ENCODE assay signal across 13 mouse cellular contexts in the genomic region with DNA sequence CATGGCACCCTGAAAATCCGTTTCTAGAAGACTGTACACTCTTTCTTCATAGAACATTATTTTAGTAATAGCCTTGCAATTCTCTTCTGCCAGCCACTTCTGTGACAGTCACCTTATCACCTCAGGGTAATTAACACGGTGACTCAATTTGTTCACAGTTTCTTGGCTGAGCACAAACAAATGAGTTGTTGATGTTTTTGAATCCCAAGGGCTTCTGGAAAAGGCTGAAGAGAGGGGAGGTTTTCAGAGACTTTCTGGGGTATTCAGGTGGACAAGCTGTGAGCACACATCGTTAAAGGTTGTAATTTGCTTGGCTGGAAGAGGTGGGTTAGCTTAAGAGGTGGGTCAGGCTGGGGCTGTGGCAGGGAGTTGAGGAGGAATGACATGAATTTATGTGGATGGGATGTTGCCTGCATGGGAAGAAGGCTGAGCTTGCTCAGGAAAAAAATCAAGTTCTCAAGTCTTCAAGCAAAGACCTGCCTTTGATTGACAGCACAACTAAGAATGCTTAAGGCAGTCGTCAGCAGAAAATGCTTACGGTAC.
"Had no signal": no experiment of that assay in that cellular context is flagged by ENCODE, and none has a peak within 500 bp of the region (broad histone marks: within the 10 kb centered on the region; RNA-seq: fewer than 3 reads in every experiment).

No protein-coding gene starts in this region.

- H3K36me3 ChIP-seq: limb, embryonic 15.5 days; liver, embryonic 12.5 days; midbrain, embryonic 12.5 days had no signal

- H3K4me1 ChIP-seq: limb, embryonic 15.5 days; liver, embryonic 12.5 days had no signal

- H3K27ac ChIP-seq: kidney, postnatal 0 days; limb, embryonic 15.5 days; liver, embryonic 12.5 days; midbrain, embryonic 12.5 days had no signal

- H3K9me3 ChIP-seq: limb, embryonic 15.5 days; liver, embryonic 12.5 days; midbrain, embryonic 12.5 days had no signal

- DNase-seq: kidney, adult 8-10 months; kidney, postnatal 36 days; layer of hippocampus, adult 9-11 months; layer of hippocampus, postnatal 36 days; lung, postnatal 14 days; right cerebral cortex, postnatal 14 days; thymus, postnatal 14 days had no signal

- H3K9ac ChIP-seq: limb, embryonic 15.5 days; liver, embryonic 12.5 days; lung, embryonic 14.5 days; midbrain, embryonic 12.5 days had no signal

- ATAC-seq: liver, embryonic 12.5 days; midbrain, embryonic 16.5 days had no signal

- H3K4me2 ChIP-seq: limb, embryonic 15.5 days; liver, embryonic 12.5 days; lung, embryonic 14.5 days; midbrain, embryonic 12.5 days had no signal

- H3K27me3 ChIP-seq: limb, embryonic 15.5 days; liver, embryonic 12.5 days; midbrain, embryonic 12.5 days had no signal

- H3K4me3 ChIP-seq: limb, embryonic 15.5 days; liver, embryonic 12.5 days; midbrain, embryonic 12.5 days had no signal
